Mouse (Mus musculus) liver, adult 2 months (tissue): Measurements from ENCODE around the gene Irf7. TPM values are rescaled to one million over a fixed set of nuclear protein-coding genes. Genes with fewer than 3 reads are reported as not detected.
"Not testable (repeated sequence)": the region's sequence is repeated elsewhere in the genome, so short reads cannot be mapped to it uniquely, and the experiment has no call there.

Experiments used
- DNase-seq: peaks from one replicate; pipeline ENCODE4 v3.0.0-alpha.2; 2011; ENCODE audit warnings: low read depth, low spot score; ENCODE audit errors: extremely low read depth
- H3K27ac ChIP-seq: fragments of 200-500 bp; replicated peaks from 2 replicates; pipeline ENCODE4 v1.5.1; 2012; ENCODE audit warnings: low read depth, mild to moderate bottlenecking, control low read depth, inconsistent platforms, low read length; ENCODE audit not compliant: insufficient read depth
- H3K27me3 ChIP-seq: fragments of 200-500 bp; 2 replicates; pipeline ENCODE4 v1.6.1; 2012; ENCODE audit warnings: mild to moderate bottlenecking, moderate library complexity, low read length, inconsistent platforms; ENCODE audit not compliant: control insufficient read depth, insufficient read depth
- H3K36me3 ChIP-seq: fragments of 200-500 bp; 2 replicates; pipeline ENCODE4 v1.6.1; 2012; ENCODE audit warnings: low read length, inconsistent platforms; ENCODE audit not compliant: control insufficient read depth, insufficient read depth
- H3K4me1 ChIP-seq: fragments of 200-500 bp; 2 replicates; pipeline ENCODE4 v1.6.1; 2011; ENCODE audit warnings: low read length; ENCODE audit not compliant: control insufficient read depth, insufficient read depth
- H3K4me3 ChIP-seq: fragments of 200-500 bp; 2 replicates; pipeline ENCODE4 v1.5.1; 2011; ENCODE audit warnings: low read depth, mild to moderate bottlenecking, control low read depth, low read length, moderate library complexity; ENCODE audit not compliant: insufficient read depth
- H3K79me2 ChIP-seq: fragments of 200-500 bp; 2 replicates; pipeline ENCODE4 v1.6.1; 2012; ENCODE audit warnings: inconsistent platforms, mild to moderate bottlenecking, low read length, moderate library complexity; ENCODE audit not compliant: control insufficient read depth, insufficient read depth
- H3K9ac ChIP-seq: fragments of 200-500 bp; 2 replicates; pipeline ENCODE4 v1.6.1; 2012; ENCODE audit warnings: low read depth, mild to moderate bottlenecking, control low read depth, inconsistent platforms, low read length
- CTCF ChIP-seq: fragments of 200-500 bp; IDR thresholded peaks from 2 replicates; pipeline ENCODE4 v1.5.1; 2011; ENCODE audit warnings: low read depth, low read length, control low read depth
- POLR2A ChIP-seq: fragments of 200-500 bp; IDR thresholded peaks from 2 replicates; pipeline ENCODE4 v1.6.1; 2011; ENCODE audit warnings: low read length, control low read depth; ENCODE audit not compliant: insufficient read depth; ENCODE audit errors: extremely low read depth
- WGBS: fragments of 180-500 bp; shearing (Covaris S2); methylation state at CpG from one replicate; pipeline ENCODE4 v1.1.7; 2018; 5-methylcytosine and 5-hydroxymethylcytosine counted together
- polyA plus RNA-seq: library from polyadenylated mRNA; depleted of rRNA; stranded (reverse); fragments of >200 nt; gene quantifications from 2 replicates; pipeline ENCODE4 v1.2.3, GENCODE M21; 2012
- total RNA-seq: library from RNA; depleted of rRNA; stranded (reverse); fragments of >200 nt; gene quantifications from 2 replicates; pipeline ENCODE4 v1.2.3, GENCODE M21; 2014

The Irf7 gene
- total and polyA plus RNA-seq, 2 experiments, result 32.2 to 102 TPM

DNA sequence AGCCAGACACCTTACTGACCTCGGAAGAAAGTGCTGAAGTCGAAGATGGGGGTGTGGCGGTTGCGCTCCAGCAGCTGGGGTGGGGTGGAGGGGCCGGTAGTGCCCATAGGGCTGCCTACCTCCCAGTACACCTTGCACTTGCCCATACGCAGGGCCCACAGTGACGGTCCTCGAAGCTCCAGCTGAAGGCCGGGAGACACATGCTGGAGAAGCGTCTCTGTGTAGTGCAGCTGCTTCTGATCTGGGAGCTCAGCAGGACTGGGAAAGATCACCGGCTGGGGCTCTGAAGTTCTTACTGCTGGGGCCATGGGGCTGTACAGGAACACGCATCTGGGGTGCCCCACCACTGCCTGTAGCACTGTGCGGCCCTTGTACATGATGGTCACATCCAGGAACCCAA is 2.6 kb downstream of the Irf7 start:
- 93% methylated on average over 13 of the region's 13 CpGs for WGBS
- no peak for DNase-seq

GRCm38 (mm10) chr7:141261480-141261879 is 4.8 kb downstream of the Irf7 start:
- no peak overlapping the region for H3K9ac ChIP-seq
- H3K27ac ChIP-seq, result no peak overlapping the region
- peaks cover 10% of the 10 kb centered on the region; the same call in 1 of the 2 replicates for H3K4me1 ChIP-seq
- no peak overlapping the region for H3K4me3 ChIP-seq
- H3K79me2 ChIP-seq, result no peaks in the 10 kb centered on the region
- peaks cover 21% of the 10 kb centered on the region; the same call in 1 of the 2 replicates for H3K36me3 ChIP-seq
- no peak for DNase-seq
- no peaks in the 10 kb centered on the region for H3K27me3 ChIP-seq
- TF ChIP-seq POLR2A, result no peak
- no peak for TF ChIP-seq CTCF
- WGBS, result 60% methylated on average over 3 of the region's 3 CpGs

More for the DNA sequence above, 2.6 kb downstream of the Irf7 start:
- Histone ChIP-seq H3K27me3 (no peaks in the 10 kb centered on the region), H3K4me3 (no peak overlapping the region), H3K4me1 (peaks cover 12% of the 10 kb centered on the region; the same call in 1 of the 2 replicates), H3K9ac (no peak overlapping the region), H3K79me2 (no peaks in the 10 kb centered on the region), H3K27ac (no peak overlapping the region), H3K36me3 (peaks cover 15% of the 10 kb centered on the region; the same call in 1 of the 2 replicates)
- TF ChIP-seq CTCF, result no peak
- no peak for TF ChIP-seq POLR2A

GRCm38 (mm10) chr7:141256159-141256558 is 10.1 kb downstream of the Irf7 start:
- no peak for TF ChIP-seq CTCF
- TF ChIP-seq POLR2A, result no peak
- Histone ChIP-seq H3K4me3 (no peak overlapping the region), H3K27me3 (no peaks in the 10 kb centered on the region), H3K79me2 (no peaks in the 10 kb centered on the region), H3K27ac (no peak overlapping the region), H3K36me3 (peaks cover 44% of the 10 kb centered on the region), H3K9ac (no peak overlapping the region), H3K4me1 (no peaks in the 10 kb centered on the region)
- DNase-seq, result no peak
- WGBS, result 92% methylated on average over 10 of the region's 10 CpGs

- not testable (repeated sequence) for H3K79me2 ChIP-seq, H3K9ac ChIP-seq, H3K27ac ChIP-seq, H3K27me3 ChIP-seq, H3K4me3 ChIP-seq, H3K4me1 ChIP-seq, DNase-seq
- H3K36me3 ChIP-seq, result peaks cover 54% of the 10 kb centered on the region
- WGBS, result 83% methylated on average over 4 of the region's 4 CpGs
Observed at GRCm38 (mm10) chr7:141250486-141250885, 15.8 kb downstream of the Irf7 start.

DNA sequence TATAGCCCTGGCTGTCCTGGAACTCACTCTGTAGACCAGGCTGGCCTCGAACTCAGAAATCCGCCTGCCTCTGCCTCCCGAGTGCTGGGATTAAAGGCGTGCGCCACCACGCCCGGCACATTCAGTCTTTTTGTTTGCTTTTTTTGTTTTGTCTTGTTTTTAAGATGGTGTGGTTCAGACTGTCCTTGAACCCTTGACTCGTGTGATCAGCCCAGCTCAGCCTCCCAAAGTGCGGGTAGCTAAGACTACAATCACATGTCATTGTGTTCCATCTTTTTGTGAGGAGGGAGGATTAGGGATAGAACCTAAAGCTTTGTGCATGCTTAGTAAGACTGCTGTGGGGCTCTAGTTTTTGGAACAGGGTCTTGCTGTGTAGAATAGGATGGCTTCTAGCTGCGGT is 34.7 kb downstream of the Irf7 start:
- H3K27ac ChIP-seq, result no peak overlapping the region
- DNase-seq, result no peak
- peaks cover 11% of the 10 kb centered on the region; the same call in 1 of the 2 replicates for H3K4me1 ChIP-seq
- H3K79me2 ChIP-seq, result peaks cover 25% of the 10 kb centered on the region
- TF ChIP-seq POLR2A (no peak), CTCF (no peak)
- H3K9ac ChIP-seq, result no peak overlapping the region
- H3K36me3 ChIP-seq, result peaks cover 31% of the 10 kb centered on the region
- H3K27me3 ChIP-seq, result no peaks in the 10 kb centered on the region
- H3K4me3 ChIP-seq, result no peak overlapping the region
- 90% methylated on average over 8 of the region's 10 CpGs for WGBS

GRCm38 (mm10) chr7:141231111-141231510 is 35.2 kb downstream of the Irf7 start:
- Histone ChIP-seq H3K27me3 (no peaks in the 10 kb centered on the region), H3K9ac (no peak overlapping the region), H3K4me1 (peaks cover 11% of the 10 kb centered on the region; the same call in 1 of the 2 replicates), H3K36me3 (peaks cover 30% of the 10 kb centered on the region), H3K79me2 (peaks cover 25% of the 10 kb centered on the region), H3K27ac (no peak overlapping the region), H3K4me3 (no peak overlapping the region)
- TF ChIP-seq POLR2A (no peak), CTCF (no peak)
- DNase-seq, result no peak
- 90% methylated on average over 3 of the region's 3 CpGs for WGBS
